Mouse (Mus musculus) lung, adult 18-20 months (tissue): ENCODE results near the gene Irf2.
A peak's percentile ranks its signal among the peaks of the same experiment; 100 is the strongest.
"Not testable (repeated sequence)": the region's sequence is repeated elsewhere in the genome, so short reads cannot be mapped to it uniquely, and the experiment has no call there.

ENCODE experiments used
- DNase-seq, 2 experiments: peaks; one replicate each; pipeline ENCODE4 v3.0.0; 2022; ENCODE audit warnings: mixed read lengths in 2 of 2

Irf2 gene

GRCm38 (mm10) chr8:46729671-46730070, 9.9 kb upstream of the Irf2 start:
- DNase-seq: not testable (repeated sequence)

- peak in 1 of 2 experiments; percentile 20 for DNase-seq
Measured at GRCm38 (mm10) chr8:46732381-46732915, 7.1 kb upstream of the Irf2 start.

- DNase-seq: no peak
Measured at GRCm38 (mm10) chr8:46733603-46734002, 5.9 kb upstream of the Irf2 start.

- no peak for DNase-seq
Measured at GRCm38 (mm10) chr8:46735505-46735904, 4.0 kb upstream of the Irf2 start.

- no peak for DNase-seq
Measured at GRCm38 (mm10) chr8:46736260-46736659, 3.3 kb upstream of the Irf2 start.

- peak; percentile 35 to 56 for DNase-seq
Measured at GRCm38 (mm10) chr8:46737421-46737820, 2.1 kb upstream of the Irf2 start.

- DNase-seq: peak; percentile 51 to 61
Measured at GRCm38 (mm10) chr8:46737907-46738306, 1.6 kb upstream of the Irf2 start.

GRCm38 (mm10) chr8:46738601-46739000, 931 bp upstream of the Irf2 start:
- DNase-seq: no peak

- peak in 1 of 2 experiments; percentile 41 for DNase-seq
Measured at GRCm38 (mm10) chr8:46739956-46740512, 502 bp downstream of the Irf2 start.

- peak; percentile 65 to 72 for DNase-seq
Measured at GRCm38 (mm10) chr8:46740513-46741280, 1.2 kb downstream of the Irf2 start.

GRCm38 (mm10) chr8:46741281-46741791, 1.8 kb downstream of the Irf2 start:
- DNase-seq: peak; percentile 75 to 77

- DNase-seq: no peak
Measured at GRCm38 (mm10) chr8:46741991-46742690, 2.6 kb downstream of the Irf2 start.

- no peak for DNase-seq
Measured at GRCm38 (mm10) chr8:46742691-46743082, 3.2 kb downstream of the Irf2 start.

- DNase-seq: no peak
Measured at GRCm38 (mm10) chr8:46745464-46745863, 5.9 kb downstream of the Irf2 start.

- DNase-seq: no peak
Measured at GRCm38 (mm10) chr8:46747311-46747980, 7.9 kb downstream of the Irf2 start.

GRCm38 (mm10) chr8:46750000-46750399, 10.5 kb downstream of the Irf2 start:
- no peak for DNase-seq

GRCm38 (mm10) chr8:46750566-46750965, 11.0 kb downstream of the Irf2 start:
- peak; percentile 85 to 87 for DNase-seq

- no peak for DNase-seq
Measured at GRCm38 (mm10) chr8:46751151-46751550, 11.6 kb downstream of the Irf2 start.

- no peak for DNase-seq
Measured at GRCm38 (mm10) chr8:46752986-46753385, 13.5 kb downstream of the Irf2 start.

- no peak for DNase-seq
Measured at GRCm38 (mm10) chr8:46754355-46754754, 14.8 kb downstream of the Irf2 start.

GRCm38 (mm10) chr8:46755731-46756333, 16.3 kb downstream of the Irf2 start:
- no peak for DNase-seq

- no peak for DNase-seq
Measured at GRCm38 (mm10) chr8:46757613-46758012, 18.1 kb downstream of the Irf2 start.
